Mouse (Mus musculus) CD8-positive naive resting alpha-beta T cell, adult 2 months (primary cell): Measurements from ENCODE around the gene Dpysl4.

Experiments
- DNase-seq, 2 experiments: peaks; one replicate each; pipeline ENCODE4 v3.0.0; 2022; ENCODE audit warnings: low read depth in 2 of 2, low spot score in 2 of 2

Dpysl4 gene

GRCm38 (mm10) chr7:139096399-139096798 is 10.6 kb downstream of the Dpysl4 start:
- DNase-seq = no peak

- no peak for DNase-seq
Observed at GRCm38 (mm10) chr7:139100531-139101095, 14.8 kb downstream of the Dpysl4 start.

DNA sequence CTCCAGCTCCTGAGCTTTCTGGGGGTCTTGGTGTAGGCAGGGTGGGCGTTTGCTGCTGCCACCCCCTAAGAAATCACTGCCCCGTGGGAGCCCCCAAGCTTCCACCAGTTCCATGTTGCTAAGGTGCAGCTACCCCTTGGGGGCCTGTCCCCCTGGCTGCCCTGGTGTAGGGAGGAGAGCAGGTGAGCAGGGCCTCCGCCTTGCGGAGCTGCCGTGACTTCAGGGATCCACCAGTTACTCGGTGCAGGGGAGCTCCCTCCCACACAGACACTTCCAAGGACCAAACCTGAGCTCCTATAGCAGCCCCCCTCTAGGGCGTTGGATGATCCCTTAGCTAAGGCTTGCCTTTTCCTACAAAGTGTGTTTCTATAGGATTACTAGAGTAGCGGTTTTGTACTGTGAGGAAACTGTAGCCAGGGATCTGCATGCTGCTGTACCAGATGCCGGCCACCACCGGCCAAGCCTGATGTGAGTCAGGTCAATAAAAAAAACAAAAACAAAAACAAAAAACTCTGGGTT is 15.5 kb downstream of the Dpysl4 start:
- no peak for DNase-seq

- DNase-seq = no peak
Observed at GRCm38 (mm10) chr7:139101826-139102225, 16.0 kb downstream of the Dpysl4 start.

DNA sequence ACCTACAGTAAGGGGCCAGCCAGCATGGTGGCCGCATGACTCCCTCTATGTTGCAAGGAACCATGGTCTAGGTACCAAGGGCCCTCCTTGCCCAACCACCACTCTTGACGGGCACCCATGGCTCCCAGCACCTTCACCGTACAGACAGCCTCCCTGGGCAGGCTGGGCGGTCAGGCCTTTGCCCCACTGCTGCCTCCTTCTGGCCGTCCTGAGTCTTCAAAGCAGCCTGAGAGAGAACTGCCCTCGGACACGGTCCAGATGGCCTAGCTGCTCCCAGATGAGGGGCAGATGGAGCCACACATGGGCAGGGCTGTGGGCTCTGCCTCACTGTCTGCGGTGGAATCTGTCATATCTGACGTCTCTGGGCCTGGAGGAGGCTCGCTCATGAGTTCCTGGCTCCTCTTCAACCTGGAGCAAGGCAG is 18.2 kb downstream of the Dpysl4 start:
- no peak for DNase-seq

- no peak for DNase-seq
Observed at GRCm38 (mm10) chr7:139105076-139105475, 19.3 kb downstream of the Dpysl4 start.

- DNase-seq = no peak
Observed at GRCm38 (mm10) chr7:139105705-139106104, 19.9 kb downstream of the Dpysl4 start.

DNA sequence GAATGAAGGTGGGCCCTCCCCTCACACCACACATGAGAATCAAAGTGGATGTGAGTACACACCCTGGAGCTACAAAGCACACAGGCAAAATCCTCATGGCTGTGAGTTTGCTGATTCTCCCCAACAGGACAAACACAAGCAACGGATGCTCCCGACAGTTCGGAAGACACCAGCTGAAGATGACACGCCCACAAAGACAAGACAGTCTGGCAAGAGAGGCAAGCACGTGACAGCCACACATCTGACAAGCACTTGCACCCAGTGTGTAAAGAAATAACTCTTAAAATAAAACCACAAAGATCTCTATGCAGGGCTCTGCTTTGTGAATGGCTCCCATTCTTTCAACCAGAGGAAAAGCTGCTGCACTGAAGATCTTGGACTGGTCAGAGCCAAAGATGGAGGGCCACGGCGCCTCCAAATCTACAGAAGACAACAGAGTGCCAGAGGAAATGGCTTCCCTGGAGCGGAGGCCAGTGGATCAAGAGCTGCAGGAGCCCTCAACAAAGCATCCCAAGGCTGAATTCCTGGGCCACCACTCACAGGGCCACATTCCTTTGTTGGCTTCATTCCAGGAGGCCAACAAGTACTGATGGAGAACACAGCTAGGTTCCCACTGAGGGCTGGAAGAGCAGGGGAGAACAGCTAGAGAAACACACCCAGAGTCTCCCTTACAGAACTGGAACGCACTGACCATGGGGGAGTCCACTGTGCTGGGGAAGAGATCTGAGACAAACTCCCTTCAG is 22.3 kb downstream of the Dpysl4 start:
- DNase-seq = no peak

DNA sequence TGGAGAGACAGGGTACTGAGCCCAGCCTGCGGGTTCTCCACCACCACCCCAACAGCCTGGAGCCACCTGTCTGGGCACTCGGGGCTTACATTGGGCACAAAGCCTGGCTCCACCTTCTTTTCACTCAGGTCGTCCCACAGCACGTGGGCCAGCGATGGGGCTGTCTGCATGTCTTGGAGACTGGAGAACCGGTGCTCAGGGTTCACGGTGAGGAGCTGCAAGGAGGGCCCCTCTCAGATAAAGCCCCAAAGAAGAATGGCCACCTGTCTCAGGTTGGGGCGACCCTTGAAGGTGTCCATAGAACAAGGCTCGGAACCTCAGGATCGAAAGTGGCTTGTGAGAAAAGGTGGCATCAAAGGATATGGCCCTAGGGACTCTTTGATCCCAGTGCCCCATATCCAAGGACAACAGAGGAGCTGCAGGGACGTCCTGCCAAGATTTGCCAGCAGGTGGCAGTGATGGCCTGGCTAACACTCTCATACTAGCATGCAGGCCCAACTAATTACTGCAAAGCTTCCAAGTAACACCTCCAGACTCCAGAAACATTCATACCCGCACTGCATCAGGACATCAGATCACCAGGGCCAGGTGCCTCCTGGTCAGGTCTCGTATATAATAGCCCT is 33.5 kb downstream of the Dpysl4 start:
- DNase-seq = peak in 1 of 2 experiments; percentile 6

GRCm38 (mm10) chr7:139119775-139120153 is 34.0 kb downstream of the Dpysl4 start:
- DNase-seq = no peak

- no peak for DNase-seq
Observed at GRCm38 (mm10) chr7:139125881-139126280, 40.1 kb downstream of the Dpysl4 start.

DNA sequence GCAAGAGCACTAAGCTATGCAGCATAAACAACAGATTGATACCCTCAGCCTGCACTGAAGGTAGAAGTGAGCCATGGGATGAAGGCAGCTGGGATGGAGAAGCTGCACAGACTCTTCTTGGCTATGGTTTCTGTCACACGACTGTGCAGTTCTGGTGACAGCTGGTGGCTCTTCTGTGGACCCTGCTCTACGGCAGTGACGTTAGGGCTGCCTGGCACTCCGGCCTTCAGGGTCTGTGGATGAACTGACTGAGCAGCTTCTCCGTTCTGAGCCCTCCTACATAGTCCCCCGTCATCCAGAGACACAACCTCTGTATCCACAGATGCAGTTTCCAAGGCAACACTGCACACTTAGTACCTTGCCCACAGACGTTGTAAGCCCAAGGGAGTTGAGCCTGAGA is 40.7 kb downstream of the Dpysl4 start:
- DNase-seq = no peak

DNA sequence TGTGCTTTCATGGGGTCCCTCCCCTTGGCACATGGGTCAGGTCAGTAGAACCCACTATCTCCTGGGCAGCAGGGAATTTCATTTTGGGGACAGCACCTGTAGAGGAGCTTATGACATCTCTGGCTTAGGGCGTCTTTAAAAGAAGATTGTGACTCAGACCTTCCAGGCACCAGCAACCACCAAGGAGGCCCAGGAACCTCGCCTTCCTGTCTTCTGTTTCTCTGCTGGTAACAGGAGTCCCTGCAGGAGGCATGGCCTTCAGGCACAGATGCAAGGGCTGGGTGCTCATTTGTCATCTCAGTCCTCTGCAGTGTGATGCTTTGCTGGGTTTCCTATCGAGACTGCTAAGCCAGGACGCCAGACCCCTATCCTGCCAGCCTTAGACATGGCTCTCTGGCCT is 43.2 kb downstream of the Dpysl4 start:
- no peak for DNase-seq

- DNase-seq = no peak
Observed at GRCm38 (mm10) chr7:139130361-139130760, 44.6 kb downstream of the Dpysl4 start.

DNA sequence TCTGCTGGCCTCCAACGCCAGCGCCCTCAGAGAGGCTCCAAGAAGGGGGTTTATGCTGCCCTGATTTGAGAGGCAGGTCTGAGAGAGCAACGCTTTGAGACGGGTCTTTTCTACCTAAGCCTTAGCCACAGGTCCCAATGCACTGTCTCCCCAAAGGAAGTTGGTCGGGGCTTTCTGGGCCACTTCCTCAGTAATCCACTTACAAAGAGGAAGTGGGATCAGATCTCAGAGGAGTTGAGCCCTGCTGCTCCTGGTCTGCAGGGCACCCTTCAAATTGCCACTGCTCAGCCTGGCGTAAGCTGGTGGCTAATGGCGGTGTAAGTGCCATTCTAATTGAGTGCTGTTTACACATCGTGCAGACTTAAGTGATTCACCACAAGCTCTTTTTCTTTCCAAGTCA is 45.7 kb downstream of the Dpysl4 start:
- no peak for DNase-seq

GRCm38 (mm10) chr7:139133446-139133845 is 47.6 kb downstream of the Dpysl4 start:
- DNase-seq = no peak

DNA sequence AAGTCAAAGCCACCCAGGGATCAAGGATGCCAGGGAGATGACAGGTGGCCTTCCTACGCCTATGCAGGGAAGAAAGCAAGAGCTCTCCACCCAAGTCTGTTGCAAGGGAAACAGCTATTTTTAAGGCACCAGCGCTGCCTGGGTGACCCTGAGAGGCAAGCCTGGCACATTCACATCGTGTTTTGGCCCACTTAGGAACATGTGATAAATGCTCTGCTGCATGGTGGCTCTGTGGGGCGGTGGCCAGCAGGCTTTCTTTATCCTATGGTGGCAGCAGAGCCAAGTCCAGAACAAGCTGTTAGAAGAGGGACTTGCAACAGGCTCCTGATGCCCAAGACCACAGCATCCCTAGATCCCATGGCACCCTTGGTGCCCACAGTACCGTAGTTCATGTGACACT is 49.4 kb downstream of the Dpysl4 start:
- DNase-seq = no peak

GRCm38 (mm10) chr7:139136906-139137491 is 51.2 kb downstream of the Dpysl4 start:
- no peak for DNase-seq

DNA sequence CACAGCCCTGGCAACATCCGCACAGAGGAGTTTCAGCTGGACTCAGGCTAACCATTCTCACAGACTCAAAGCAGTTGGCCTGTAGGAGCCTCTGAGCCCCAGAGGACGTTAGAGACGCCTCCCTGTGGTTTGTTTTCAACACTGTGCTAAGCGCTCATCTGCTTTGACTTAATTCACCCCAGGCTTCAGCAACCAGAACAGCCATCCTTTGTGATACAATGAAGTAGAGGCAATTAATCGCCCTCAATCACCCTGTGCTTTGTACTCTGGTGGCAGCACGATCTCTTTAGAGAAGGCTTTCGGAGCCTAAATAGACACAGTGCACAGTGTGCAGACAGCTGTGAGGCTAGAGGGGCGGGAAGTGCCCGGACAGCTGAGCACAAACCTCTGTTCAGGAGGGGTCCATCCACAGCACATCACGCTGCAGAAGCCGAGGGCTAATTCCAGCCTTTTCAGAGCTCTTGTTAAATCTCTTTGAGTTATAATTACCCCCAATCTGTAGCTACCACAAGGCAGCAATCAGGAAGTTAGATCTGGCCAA is 54.2 kb downstream of the Dpysl4 start:
- DNase-seq = no peak

- no peak for DNase-seq
Observed at GRCm38 (mm10) chr7:139143785-139144184, 58.0 kb downstream of the Dpysl4 start.

DNA sequence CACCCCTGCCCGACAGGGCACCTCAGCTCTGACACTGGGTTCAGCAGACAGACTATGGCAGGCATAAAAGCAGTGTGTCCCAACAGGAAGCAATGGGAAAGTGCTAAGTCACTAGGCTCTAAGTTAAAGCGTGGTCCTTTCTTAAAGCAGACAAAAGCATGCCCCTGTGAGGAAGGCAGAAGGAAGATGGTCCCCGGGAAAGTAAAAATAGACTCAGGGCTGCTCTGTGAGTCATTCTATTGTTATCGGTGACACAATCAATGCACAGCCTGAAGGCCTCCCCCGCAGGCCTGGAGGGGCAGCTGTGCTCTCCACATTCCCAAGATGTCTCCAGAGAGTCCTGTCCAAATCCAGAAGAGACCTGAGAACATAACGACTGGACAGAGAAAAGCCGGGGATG is 60.1 kb downstream of the Dpysl4 start:
- DNase-seq = no peak

DNA sequence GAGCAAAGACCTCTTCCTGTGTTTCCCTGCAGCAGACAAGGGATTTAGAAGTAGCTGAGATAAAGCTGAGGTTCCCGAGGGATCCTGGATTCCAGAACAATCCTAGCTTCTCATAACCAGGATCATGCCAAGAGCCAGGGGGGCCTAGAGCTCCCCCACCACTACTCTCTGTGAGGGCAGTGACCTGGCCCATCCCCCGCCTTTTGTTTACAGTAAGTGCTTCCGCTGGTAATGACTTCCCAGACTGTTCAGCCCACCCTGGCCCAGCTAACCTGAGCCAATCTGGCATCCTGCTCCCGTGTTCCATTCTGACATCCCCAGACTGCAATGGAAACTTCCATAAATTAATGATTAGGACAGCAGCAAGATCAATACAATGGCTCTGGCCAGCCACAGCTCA is 61.6 kb downstream of the Dpysl4 start:
- DNase-seq = no peak
